Mouse (Mus musculus) right cerebral cortex, postnatal 36 days (tissue): Measurements from ENCODE around the gene Ccl24.
"Not testable (repeated sequence)": the region's sequence is repeated elsewhere in the genome, so short reads cannot be mapped to it uniquely, and the experiment has no call there.

ENCODE experiments used
- DNase-seq, 2 experiments: peaks; one replicate each; pipeline ENCODE4 v3.0.0; 2022; ENCODE audit warnings: low spot score in 2 of 2, mixed read lengths in 1 of 2

Ccl24 gene

DNA sequence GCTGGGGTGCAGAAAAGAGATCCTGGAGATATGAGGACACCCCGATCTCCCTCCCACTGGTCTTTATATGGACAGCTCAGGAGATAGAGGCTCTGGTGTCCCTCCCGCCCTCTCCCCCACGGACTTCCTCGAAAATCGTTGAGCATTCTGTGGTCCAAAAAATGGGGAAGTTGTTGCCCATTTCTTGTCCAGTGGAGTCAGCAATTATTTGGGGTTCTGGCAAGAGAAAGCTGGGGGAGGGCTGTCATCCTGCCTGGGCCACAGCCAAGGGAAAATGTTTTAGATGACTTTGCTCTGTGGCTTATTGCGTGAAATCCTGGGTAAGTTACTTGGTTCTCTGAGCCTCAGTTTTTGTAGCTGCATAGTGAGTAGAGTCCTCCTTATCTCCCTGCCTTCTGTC lies at the start of gene Ccl24:
TSS of gene Ccl24 (minus strand) at position 44 of the 400 bp plus-strand sequence.
- DNase-seq: no peak

DNA sequence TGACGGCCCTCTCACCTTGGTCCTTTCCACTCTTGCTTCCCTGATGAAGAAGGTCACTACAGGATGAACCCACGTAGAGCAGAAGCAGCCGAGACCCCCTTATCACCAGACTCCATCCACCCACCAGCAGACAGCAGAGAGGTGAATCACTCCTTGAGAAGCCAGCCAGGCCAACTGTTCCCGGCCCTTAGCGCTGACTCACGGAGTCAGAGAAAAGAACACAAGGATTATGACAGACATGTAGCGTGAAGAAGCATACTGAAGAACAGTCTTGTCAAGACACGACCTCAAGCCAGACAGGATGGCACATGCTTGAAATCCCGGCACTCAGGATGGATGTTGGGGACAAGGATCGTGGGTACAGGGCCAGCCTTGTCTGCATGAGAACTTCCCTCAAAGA lies 48.9 kb upstream of the Ccl24 start:
- no peak for DNase-seq

DNA sequence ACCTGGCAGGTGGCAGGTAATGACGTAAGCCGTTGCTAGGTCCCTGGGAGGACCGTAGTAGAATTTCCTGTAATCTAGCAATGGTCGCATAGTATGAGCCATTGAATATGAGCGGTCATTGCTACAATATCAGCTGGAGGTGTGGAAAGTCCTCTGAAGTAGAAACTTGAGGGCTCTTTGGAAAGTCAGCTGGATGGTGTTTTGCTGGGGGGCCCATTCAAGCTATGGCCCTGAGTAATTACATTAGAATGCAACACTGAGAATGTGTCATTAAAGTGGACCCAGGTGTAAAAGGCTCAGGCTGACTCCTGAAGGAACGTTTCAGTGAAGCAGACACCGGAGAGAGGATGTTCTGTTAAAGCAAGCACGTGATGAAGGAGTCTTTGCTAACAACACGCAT lies 47.7 kb upstream of the Ccl24 start:
- DNase-seq: no peak

DNA sequence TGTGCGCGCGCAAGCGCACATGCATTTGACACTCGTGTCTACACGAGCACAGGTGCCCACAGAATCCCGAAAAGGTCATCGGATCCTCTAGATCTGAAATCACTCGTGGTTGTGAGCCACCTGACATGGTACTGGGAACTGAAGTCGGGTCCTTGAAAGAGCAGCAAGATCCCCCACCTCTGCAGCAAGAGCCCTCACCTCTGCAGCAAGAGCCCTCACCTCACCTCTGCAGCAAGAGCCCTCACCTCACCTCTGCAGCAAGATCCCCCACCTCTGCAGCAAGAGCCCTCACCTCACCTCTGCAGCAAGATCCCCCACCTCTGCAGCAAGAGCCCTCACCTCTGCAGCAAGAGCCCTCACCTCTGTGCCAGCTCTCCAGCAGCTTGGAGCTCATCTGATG lies 46.9 kb upstream of the Ccl24 start:
- not testable (repeated sequence) for DNase-seq

DNA sequence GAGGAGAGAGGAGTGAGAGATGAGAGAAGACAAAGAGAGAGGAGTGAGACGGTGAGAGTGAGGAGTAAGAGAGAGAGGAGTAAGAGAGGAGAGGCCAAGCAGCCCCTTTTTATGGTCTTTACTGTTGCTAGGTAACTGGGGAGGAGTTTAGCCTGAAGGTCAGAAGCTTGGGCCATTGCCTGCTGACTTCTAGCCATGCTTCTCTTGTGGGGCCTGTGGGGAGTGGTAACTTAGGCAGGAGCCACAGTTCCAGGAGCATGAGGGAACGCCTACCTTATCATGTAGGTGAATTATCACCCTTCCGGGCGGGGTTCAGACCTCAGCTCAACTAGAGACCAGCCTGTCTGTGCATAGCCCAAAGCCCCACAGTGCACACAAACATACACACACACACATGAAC lies 36.9 kb upstream of the Ccl24 start:
- DNase-seq: no peak

DNA sequence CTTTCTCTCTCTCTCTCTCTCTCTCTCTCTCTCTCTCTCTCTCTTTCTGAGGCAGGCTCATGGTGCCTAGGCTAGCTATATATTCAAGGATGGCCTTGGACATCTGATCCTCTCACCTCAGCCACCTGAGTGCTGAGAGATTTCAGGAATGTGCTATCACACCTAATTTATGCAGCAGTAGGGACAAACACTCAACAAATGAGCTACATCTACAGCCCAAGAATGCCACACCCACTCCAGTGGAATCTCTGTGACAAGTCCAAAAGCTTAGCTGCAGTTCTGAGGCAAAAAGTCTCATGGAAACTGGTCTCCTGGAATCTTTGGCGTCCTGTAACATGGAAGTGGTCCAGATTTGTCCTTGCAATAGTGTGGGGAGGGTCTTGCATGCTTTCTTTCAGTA lies 34.7 kb upstream of the Ccl24 start:
- DNase-seq: no peak

DNA sequence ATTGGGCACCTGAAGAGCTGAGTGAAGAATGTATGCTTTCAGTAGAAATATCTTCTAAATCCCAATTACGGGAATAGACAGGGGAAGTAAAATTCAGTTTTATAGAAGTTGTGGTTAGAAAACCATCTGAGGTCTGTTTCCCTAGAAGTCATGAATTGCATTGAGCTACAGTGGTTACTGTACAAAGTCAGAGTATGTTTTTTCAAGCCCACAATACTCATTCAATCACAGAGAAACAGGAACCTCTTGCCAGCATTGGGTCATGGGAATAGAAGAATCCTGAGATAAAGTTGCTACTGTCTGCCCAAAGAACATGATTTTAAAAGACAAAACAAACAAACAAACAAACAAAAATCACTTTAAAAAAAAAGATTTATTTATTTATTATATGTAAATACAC lies 33.9 kb upstream of the Ccl24 start:
- DNase-seq: not testable (repeated sequence)

DNA sequence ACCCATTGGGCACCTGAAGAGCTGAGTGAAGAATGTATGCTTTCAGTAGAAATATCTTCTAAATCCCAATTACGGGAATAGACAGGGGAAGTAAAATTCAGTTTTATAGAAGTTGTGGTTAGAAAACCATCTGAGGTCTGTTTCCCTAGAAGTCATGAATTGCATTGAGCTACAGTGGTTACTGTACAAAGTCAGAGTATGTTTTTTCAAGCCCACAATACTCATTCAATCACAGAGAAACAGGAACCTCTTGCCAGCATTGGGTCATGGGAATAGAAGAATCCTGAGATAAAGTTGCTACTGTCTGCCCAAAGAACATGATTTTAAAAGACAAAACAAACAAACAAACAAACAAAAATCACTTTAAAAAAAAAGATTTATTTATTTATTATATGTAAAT lies 31.8 kb upstream of the Ccl24 start:
- DNase-seq: not testable (repeated sequence)

DNA sequence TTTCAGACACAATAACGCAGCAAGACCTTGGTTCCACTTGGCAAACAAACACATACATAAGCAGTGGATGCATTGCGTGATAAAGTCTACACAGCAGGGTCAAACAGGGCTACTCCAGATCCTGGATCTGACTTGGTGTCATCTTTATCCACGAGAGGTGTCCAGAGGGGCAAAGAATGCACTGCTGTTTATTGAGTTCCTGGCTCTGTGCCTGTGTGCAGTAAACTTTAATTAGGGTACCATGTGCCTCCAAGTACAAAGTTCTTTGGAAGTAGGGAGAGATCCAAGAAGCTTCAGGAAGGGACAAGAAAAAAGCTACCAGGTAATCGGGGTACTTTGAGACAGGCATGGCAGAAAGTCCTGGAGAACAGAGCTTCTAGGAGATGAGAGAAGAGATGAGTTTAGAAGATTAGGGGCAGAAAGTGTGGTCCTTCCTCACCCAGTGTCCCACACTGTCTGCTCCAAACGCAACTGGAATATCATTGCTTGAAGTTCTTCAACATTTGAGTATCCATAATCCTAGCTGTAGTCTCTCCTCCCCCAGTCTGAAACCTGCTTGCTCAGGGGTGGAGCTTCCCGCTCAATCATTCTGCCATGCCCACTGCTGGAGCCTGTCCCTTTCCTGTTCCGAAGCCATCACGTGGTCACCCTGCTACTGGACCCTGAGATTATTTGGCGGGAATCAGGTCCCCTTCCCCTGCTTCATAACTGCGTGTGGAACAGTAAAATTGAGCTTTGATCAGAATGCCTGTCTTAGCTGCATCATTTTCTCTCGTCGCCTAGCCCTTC lies 17.3 kb upstream of the Ccl24 start:
- DNase-seq: no peak

DNA sequence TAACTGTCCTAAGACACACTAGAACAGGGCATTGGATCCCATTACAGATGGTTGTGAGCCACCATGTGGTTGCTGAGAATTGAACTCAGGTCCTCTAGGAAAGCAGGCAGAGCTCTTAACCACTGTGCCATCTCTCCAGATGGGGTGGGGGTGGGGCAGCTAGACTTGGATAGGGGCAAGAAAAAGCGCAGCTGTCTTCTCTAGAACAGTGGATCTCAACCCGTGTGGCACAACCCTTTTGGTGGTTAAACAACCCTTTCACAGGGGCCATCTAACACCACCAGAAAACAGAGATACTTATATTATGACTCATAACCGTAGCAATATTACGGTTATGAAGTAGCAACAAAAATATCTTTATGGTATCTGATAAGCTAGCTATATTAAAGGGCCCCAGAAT lies 14.9 kb upstream of the Ccl24 start:
- no peak for DNase-seq

DNA sequence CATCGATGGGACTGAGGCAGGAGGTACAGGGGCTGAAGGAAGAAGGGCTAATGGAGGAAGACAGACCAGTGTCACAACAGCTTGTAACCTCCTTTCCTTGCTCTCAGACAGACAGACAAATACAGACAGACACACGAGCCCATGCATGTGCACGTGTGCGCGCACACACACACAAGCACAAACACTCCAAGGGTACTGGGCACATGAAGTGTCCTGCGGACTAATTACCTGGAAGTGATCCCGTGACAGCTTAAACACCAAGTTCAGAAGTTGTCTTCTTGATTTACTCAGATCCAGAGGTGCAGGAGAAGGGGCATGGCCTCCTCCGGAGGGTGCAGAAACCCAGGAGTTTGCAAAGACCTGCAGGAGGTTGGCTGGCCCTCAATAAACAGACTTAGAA lies 12.8 kb upstream of the Ccl24 start:
- no peak for DNase-seq

DNA sequence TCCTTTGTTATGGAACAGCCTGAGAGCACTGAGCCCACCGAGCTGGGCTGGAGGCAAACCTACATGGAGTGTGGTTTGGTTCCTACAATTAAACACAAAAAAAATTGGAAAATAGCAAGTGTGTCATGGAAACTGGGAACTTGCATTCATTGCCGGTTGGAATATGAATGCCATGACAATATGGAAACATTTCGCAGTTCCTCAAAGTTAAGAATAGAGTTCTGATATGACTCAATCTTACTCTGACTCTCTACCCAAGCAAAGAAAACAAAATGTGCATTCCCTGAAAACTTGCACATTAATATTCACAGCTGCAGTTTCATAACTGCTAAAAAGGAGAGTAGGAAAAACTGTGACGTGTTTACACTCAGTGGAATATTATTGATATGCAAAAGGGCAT lies 9.5 kb upstream of the Ccl24 start:
- DNase-seq: no peak

DNA sequence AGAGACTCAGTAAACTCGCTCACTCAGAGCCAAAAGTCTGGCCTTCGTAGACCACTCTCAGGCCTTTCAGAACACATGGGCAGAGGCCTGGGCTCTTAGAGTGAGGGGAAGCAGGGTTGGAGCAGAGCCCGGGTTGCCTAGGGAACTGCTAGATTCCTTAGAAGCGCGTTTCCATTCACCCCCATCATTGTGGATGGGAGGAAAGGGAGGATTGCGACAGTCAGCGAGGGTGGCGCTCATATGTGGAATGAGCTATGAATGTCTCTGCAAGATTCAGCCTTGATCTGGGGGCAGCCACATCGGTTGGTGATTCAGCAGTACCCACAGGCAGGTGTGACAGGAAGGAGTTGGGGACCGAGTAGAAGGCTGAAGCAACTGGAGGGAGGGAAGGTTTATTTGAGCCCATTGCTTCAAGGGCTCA lies 6.5 kb upstream of the Ccl24 start:
- DNase-seq: peak; percentile 34 to 56

DNA sequence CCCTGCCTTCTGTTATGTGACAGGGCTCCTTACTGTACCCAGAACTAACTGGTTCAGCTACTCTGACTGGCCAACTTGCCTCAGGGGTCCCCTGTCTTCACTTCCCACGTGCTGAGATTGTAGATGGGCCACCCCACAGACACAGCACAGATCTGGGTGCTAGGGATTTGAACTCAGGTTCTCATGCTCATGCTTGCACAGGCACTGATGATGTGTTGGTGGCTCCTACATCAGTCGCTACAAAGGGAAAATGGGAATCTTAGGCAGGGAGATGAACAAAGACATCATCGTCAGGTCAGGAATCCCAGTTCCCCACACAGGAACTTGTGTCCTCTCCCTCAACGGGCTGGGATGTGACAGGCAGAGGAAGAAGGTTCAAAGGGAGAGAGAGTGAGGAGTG lies 3.2 kb upstream of the Ccl24 start:
- DNase-seq: no peak

DNA sequence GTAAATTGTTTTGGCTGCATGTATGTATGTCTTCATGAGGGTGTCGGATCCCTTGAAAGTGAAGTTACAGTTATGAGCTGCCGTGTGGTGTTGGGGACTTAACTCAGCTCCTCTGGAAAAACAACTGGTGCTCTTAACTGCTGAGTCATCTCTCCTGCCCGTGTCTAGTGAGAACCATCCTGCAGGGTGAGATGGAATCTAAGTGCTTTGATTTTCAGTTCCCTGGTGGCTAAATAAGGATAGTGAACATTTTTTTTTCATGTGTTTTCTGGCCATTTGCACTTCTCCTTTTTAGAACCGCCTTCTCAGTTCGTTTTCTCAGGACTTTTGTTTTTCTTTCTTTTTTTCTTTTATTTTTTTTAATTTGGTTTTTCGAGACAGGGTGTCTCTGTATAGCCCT lies 4.2 kb downstream of the Ccl24 start:
- DNase-seq: no peak

DNA sequence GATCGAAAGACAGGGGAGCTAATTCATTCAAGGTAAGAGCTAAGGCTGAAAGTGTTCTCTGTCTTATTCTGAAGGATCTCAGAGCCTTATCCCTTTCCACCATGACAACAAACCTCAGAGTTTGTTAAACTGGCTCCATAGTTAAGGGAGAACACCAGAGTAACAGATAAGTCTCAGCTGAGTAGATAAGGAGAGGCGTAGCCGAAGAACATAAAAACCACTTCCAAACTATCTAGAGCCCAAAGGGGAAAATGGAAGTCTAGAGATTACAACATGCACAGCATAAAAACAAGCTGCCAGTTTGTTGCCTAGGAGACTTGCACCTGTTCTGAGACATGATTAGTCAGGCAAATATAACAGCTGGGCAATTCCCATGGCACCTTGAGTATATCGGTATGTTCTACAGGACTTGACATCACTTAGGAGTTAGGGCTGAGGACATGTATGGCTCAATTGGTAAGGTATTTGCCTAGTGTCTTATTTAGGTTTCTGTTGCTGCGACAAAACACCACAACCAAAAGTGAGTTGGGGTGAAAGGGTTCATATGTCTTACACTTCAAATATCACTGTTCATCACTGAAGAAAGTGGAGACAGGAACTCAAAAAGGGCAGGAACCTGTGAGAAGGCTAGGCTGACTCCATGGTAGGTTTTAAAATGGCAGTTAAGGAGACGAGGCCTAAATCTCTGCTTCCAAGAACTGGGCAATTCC lies 5.1 kb downstream of the Ccl24 start:
- no peak for DNase-seq

DNA sequence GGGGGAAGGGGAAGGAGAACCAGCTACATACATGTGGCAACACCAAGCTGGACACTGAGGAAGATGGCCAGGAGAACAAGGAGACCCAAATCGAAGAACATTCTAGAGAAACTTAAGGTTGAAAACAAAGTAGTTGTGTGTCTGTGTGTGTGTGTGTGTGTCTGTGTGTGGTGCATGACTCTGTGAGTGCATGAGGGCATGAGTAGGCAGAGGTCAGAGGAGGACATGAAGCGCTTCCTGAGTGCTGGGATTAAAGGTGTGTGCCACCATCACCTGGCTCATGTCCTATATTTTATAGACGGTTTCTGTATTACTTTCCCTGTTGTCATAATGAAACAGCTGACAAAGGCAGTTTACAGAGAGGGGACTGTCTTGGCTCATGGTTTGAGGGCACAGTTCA lies 9.4 kb downstream of the Ccl24 start, which contains the start of gene Ccl26:
TSS of gene Ccl26 (minus strand) at position 101 of the 400 bp plus-strand sequence.
- no peak for DNase-seq

DNA sequence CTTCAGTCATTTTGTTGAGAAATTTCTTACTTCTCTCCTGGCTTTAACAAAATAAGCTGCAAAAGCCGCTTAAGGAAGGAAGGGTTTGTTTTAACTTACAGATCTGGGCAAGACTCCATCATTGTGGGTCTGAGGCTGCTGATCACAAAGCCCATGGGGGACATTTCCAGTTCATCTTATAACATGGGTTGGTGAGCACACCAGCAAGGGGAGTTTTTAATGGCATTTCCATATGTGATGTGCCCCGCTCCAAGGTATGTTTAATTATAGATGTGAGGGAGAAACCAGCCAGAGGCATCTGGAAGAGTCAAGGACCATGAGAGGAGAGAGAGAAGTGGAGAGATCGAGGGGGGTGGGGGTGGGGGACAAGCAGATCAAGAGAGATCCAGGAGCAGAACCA lies 15.2 kb downstream of the Ccl24 start:
- DNase-seq: no peak

DNA sequence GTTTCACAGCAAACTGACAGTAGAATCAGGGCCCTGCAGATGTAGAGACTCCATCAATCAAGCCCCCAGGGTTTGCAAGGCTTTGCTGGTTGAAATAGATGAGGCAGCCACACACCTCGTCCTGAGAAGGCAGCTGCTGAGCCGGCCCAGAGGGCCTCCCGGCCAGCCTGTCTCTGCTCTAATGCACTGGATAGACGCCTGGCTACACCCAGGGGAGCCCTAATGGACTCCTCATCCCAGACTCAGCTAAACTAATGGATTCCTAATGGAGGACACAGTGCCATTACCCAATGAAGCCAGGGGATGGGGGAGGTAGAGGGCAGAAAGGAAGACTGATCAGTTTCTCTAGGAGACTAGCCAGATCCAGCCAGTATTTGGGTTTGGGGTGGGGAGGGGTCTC lies 15.8 kb downstream of the Ccl24 start:
- DNase-seq: no peak

DNA sequence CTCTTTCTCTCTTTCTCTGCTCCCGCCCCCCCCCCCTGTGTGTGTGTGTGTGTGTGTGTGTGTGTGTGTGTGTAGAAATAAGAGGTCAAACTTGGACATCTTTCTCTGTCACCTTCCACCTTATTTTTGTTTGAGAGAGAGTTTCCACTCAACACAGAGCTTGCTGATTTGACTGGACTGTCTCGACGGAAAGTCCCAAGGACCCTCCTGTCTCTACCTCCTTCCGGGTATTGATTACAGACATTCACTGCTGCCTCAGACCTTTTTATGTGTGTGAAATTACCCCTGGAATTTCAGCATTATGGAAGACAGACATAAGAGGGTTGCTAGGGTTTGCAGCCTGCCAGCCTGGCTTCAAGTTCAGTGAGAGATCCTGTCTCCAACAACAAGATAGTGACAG lies 16.6 kb downstream of the Ccl24 start:
- no peak for DNase-seq

DNA sequence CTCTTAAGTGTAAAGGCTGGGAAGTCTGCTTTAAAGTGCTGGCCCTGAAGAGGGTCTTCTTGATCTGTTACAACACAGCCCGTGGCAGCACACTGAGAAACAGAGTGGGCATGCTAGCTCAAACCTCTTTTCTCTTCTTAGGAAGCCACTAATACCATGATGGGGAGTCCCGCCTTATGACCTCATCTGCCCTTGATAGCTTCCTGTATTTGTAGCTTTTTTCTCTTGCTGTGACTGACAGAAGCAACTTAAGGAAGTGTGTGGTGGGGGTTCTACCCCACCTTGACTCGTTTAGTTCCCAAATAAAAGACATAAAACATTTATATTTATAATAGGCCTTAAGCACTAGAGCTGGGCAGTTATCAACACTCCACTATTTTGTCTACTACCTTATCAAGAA lies 21.3 kb downstream of the Ccl24 start:
- no peak for DNase-seq

DNA sequence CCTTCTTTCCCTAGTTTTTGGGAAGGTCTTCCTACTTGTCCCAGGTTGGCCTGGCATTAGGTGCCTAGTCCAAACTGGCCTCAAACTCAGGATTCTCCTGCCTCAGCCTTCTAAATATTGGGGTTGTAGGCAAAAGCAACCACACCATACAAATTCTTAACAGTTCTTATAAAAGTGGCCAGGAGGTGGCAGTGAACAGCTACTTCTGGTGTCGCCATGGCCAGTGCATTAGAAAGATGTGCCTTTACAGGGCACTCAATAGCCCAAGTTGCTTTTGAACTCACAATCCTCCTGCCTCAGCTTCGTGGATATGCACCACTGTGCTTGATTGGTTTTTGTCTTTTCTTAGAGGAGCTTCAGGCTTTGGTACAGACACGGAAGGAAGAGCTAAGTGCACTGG lies 21.9 kb downstream of the Ccl24 start:
- DNase-seq: no peak

DNA sequence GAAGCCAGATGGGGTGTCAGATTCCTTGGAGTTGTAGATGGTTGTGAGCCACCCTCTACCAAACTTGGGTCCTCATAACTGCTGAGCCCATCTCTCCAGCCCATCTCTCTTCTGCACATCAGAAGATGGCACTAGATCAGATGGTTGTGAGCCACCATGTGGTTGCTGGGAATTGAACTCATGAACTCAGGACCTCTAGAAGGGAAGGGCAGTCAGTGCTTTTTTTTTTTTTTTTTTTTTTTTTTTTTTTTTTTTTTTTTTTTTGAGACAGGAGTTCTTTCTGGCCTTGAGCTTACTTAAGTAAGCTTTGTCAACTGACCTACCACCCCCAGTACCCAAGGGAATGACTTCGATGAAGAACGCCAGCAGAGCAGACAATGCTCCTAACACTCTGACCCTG lies 24.9 kb downstream of the Ccl24 start:
- DNase-seq: no peak
